Mouse (Mus musculus) heart, embryonic 16.5 days (tissue): Measurements from ENCODE around the gene Lypd3. TPM values are rescaled to one million over a fixed set of nuclear protein-coding genes. Genes with fewer than 3 reads are reported as not detected.

Experiments used
- ATAC-seq: fragments of 200-750 bp; cut with Nextera tagmentation; replicated peaks from 2 replicates; pipeline ENCODE4 v1.8.0; 2017; ENCODE audit warnings: moderate number of reproducible peaks; ENCODE audit not compliant: insufficient read depth, low FRiP score; ENCODE audit errors: extremely low read depth
- H3K27ac ChIP-seq: fragments of 300-500 bp; sonication (generic); 2 replicates; pipeline ENCODE4 v1.5.1; 2014; ENCODE audit warnings: mild to moderate bottlenecking, low read length, control low read depth, moderate library complexity
- H3K27me3 ChIP-seq: fragments of 300-500 bp; sonication (generic); 2 replicates; pipeline ENCODE4 v1.6.1; 2014; ENCODE audit warnings: low read length, mixed read lengths; ENCODE audit not compliant: control insufficient read depth, insufficient read depth
- H3K36me3 ChIP-seq: fragments of 300-500 bp; sonication (generic); 2 replicates; pipeline ENCODE4 v1.6.1; 2014; ENCODE audit not compliant: control insufficient read depth, insufficient read depth
- H3K4me1 ChIP-seq: fragments of 300-500 bp; sonication (generic); 2 replicates; pipeline ENCODE4 v1.6.1; 2014; ENCODE audit warnings: low read length, mixed read lengths; ENCODE audit not compliant: control insufficient read depth, insufficient read depth
- H3K4me2 ChIP-seq: fragments of 300-500 bp; sonication (generic); 2 replicates; pipeline ENCODE4 v1.6.1; 2014; ENCODE audit warnings: low read depth, mild to moderate bottlenecking, control low read depth, low read length
- H3K4me3 ChIP-seq: fragments of 300-500 bp; sonication (generic); 2 replicates; pipeline ENCODE4 v1.5.1; 2014; ENCODE audit warnings: mild to moderate bottlenecking, control low read depth, low read length
- H3K9ac ChIP-seq: fragments of 300-500 bp; sonication (generic); 2 replicates; pipeline ENCODE4 v1.6.1; 2014; ENCODE audit warnings: low read length, control low read depth
- H3K9me3 ChIP-seq: fragments of 300-500 bp; sonication (generic); replicated peaks from 2 replicates; pipeline ENCODE4 v1.6.1; 2016; ENCODE audit warnings: low read length; ENCODE audit not compliant: control insufficient read depth
- WGBS: fragments of 180-500 bp; shearing (Covaris S2); extraction: QIAGEN DNeasy Blood & Tissue Kit; methylation state at CpG from one replicate; pipeline ENCODE4 v1.1.7; 2014; 5-methylcytosine and 5-hydroxymethylcytosine counted together
- polyA plus RNA-seq: library from polyadenylated mRNA; unstranded; fragments of >200 nt; fragmentation: Nextera tagmentation; extraction: Ambion mirVana; gene quantifications from 2 replicates; pipeline ENCODE4 v1.2.1, GENCODE M21; 2015

Gene Lypd3
- polyA plus RNA-seq, 1 experiment from 2014 or later, result 0.08 TPM

- Histone ChIP-seq H3K27me3 (peaks cover 2% of the 10 kb centered on the region), H3K36me3 (no peaks in the 10 kb centered on the region)
Observed at GRCm38 (mm10) chr7:24621193-24621592, 15.2 kb upstream of the Lypd3 start.

GRCm38 (mm10) chr7:24622967-24623366 is 13.4 kb upstream of the Lypd3 start:
- Histone ChIP-seq H3K9me3 (peaks cover 5% of the 10 kb centered on the region; the same call in 1 of the 2 replicates), H3K4me1 (no peaks in the 10 kb centered on the region), H3K27ac (no peak overlapping the region), H3K36me3 (no peaks in the 10 kb centered on the region), H3K9ac (no peak overlapping the region), H3K27me3 (no peaks in the 10 kb centered on the region; the same call in none of the 2 replicates), H3K4me2 (no peak overlapping the region), H3K4me3 (no peak overlapping the region)
- 78% methylated on average over 6 of the region's 6 CpGs for WGBS
- no peak for ATAC-seq

More at GRCm38 (mm10) chr7:24621193-24621592, 15.2 kb upstream of the Lypd3 start:
- no peaks in the 10 kb centered on the region for H3K4me1 ChIP-seq
- no peak overlapping the region for H3K9ac ChIP-seq
- H3K4me3 ChIP-seq, result no peak overlapping the region
- H3K9me3 ChIP-seq, result peaks cover 5% of the 10 kb centered on the region; the same call in 1 of the 2 replicates
- H3K27ac ChIP-seq, result no peak overlapping the region
- 77% methylated on average over 3 of the region's 3 CpGs for WGBS
- H3K4me2 ChIP-seq, result no peak overlapping the region
- ATAC-seq, result no peak

GRCm38 (mm10) chr7:24628685-24629610 is 7.4 kb upstream of the Lypd3 start:
- Histone ChIP-seq H3K27me3 (no peaks in the 10 kb centered on the region; the same call in 1 of the 2 replicates), H3K9ac (peak overlapping the region; percentile 71), H3K4me3 (peak overlapping the region; percentile 37), H3K4me2 (peak overlapping the region; percentile 61), H3K9me3 (no peaks in the 10 kb centered on the region), H3K36me3 (no peaks in the 10 kb centered on the region), H3K27ac (no peak overlapping the region), H3K4me1 (peaks cover 3% of the 10 kb centered on the region)
- ATAC-seq, result peak; percentile 88
- 11% methylated on average over 33 of the region's 33 CpGs for WGBS

- no peaks in the 10 kb centered on the region for H3K9me3 ChIP-seq
- no peak overlapping the region for H3K4me3 ChIP-seq
- ATAC-seq, result no peak
- no peak overlapping the region for H3K27ac ChIP-seq
- 70% methylated on average over 4 of the region's 4 CpGs for WGBS
- H3K9ac ChIP-seq, result no peak overlapping the region
- H3K4me1 ChIP-seq, result peaks cover 3% of the 10 kb centered on the region
- no peaks in the 10 kb centered on the region for H3K36me3 ChIP-seq
- peaks cover 2% of the 10 kb centered on the region; the same call in 1 of the 2 replicates for H3K27me3 ChIP-seq
- H3K4me2 ChIP-seq, result no peak overlapping the region
Observed at GRCm38 (mm10) chr7:24629672-24630071, 6.7 kb upstream of the Lypd3 start.

DNA sequence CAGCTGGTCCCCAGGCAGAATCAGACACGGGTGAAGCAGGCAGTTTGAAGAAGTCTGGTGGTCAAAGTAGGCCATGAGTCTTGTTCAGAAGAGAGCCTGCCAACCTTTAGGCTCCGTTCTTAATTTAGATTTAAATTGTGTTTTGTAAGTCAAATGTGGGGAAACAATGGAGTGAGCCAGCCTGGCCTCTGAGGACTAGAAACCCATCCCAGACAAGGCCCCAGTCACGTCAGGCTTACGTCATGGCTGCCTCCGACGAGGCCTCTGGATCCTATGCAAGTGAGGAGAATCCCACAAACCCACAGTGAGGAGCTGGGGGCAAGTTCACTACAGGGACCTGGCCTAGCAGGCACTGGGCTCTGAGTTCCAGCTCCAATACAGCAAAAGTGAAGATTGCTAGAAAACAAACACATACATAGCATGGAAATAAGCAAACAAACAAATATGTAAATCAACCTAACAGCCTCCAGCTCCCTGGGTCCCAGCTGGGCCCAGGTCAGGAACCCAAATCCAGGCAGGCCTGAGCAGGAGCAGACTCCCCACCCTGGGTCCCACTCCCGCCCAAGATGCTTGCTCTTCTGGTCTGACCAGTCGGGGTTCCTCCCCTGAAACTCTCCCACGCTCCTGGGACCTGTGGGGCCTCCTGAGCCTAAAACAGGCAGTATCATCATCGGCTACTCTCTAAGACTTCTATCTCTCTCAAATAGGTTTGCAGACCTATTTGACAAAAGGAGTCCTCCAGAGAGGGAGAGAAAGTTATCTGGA is 6.1 kb upstream of the Lypd3 start:
- ATAC-seq, result no peak
- Histone ChIP-seq H3K9me3 (no peaks in the 10 kb centered on the region), H3K4me1 (peaks cover 3% of the 10 kb centered on the region), H3K36me3 (no peaks in the 10 kb centered on the region), H3K27me3 (0 out of 2 replicates have a peak, but pooled peaks cover 2% of the 10 kb centered on the region), H3K4me2 (no peak overlapping the region), H3K9ac (no peak overlapping the region), H3K27ac (no peak overlapping the region), H3K4me3 (no peak overlapping the region)
- WGBS, result 76% methylated on average over 10 of the region's 10 CpGs

- H3K9ac ChIP-seq, result no peak overlapping the region
- no peak overlapping the region for H3K4me3 ChIP-seq
- H3K4me2 ChIP-seq, result no peak overlapping the region
Observed at GRCm38 (mm10) chr7:24637046-24637445, 696 bp downstream of the Lypd3 start.

GRCm38 (mm10) chr7:24638026-24638856 is 1.9 kb downstream of the Lypd3 start:
- 0 out of 2 replicates have a peak overlapping the region, but pooled peaks have one; percentile 41 for H3K9ac ChIP-seq
- peaks cover 4% of the 10 kb centered on the region for H3K4me1 ChIP-seq
- peaks cover 51% of the 10 kb centered on the region for H3K27me3 ChIP-seq
- peak overlapping the region; percentile 70 for H3K4me2 ChIP-seq
- no peaks in the 10 kb centered on the region for H3K9me3 ChIP-seq
- H3K27ac ChIP-seq, result no peak overlapping the region
- no peaks in the 10 kb centered on the region for H3K36me3 ChIP-seq
- peak overlapping the region; percentile 52 for H3K4me3 ChIP-seq
- no peak for ATAC-seq
- 4% methylated on average over 35 of the region's 35 CpGs for WGBS

More at GRCm38 (mm10) chr7:24637046-24637445, 696 bp downstream of the Lypd3 start:
- ATAC-seq, result no peak
- Histone ChIP-seq H3K27ac (no peak overlapping the region), H3K4me1 (peaks cover 4% of the 10 kb centered on the region), H3K27me3 (peaks cover 48% of the 10 kb centered on the region), H3K9me3 (no peaks in the 10 kb centered on the region), H3K36me3 (no peaks in the 10 kb centered on the region)
- WGBS, result 3% methylated on average over 18 of the region's 18 CpGs

DNA sequence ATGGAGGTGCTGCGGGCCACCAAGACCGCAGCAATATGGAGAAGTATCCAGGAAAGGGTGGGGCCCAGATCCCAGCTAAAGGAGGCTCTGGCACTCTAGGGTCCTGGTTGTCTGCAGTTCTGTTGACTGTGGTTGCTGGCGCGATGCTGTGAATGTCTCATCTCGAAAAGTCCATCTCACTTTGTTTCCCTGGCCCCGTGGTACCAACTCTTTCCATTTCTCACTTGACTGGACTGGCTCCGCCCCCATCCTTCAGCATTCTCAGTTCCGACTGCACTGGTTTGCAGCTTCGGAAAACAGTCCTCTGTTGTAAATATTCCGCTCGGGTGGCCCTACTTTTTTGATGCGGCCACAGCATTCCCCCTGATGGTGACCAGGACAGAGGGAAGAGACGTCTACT is 4.1 kb downstream of the Lypd3 start:
- ATAC-seq, result no peak
- Histone ChIP-seq H3K9ac (no peak overlapping the region), H3K27me3 (peaks cover 49% of the 10 kb centered on the region), H3K27ac (no peak overlapping the region), H3K4me2 (no peak overlapping the region), H3K9me3 (no peaks in the 10 kb centered on the region), H3K36me3 (no peaks in the 10 kb centered on the region), H3K4me3 (no peak overlapping the region), H3K4me1 (peaks cover 4% of the 10 kb centered on the region)
- 61% methylated on average over 13 of the region's 13 CpGs for WGBS
